Mouse (Mus musculus): ENCODE measurements around the gene Pik3r2.

Gene Pik3r2

DNA sequence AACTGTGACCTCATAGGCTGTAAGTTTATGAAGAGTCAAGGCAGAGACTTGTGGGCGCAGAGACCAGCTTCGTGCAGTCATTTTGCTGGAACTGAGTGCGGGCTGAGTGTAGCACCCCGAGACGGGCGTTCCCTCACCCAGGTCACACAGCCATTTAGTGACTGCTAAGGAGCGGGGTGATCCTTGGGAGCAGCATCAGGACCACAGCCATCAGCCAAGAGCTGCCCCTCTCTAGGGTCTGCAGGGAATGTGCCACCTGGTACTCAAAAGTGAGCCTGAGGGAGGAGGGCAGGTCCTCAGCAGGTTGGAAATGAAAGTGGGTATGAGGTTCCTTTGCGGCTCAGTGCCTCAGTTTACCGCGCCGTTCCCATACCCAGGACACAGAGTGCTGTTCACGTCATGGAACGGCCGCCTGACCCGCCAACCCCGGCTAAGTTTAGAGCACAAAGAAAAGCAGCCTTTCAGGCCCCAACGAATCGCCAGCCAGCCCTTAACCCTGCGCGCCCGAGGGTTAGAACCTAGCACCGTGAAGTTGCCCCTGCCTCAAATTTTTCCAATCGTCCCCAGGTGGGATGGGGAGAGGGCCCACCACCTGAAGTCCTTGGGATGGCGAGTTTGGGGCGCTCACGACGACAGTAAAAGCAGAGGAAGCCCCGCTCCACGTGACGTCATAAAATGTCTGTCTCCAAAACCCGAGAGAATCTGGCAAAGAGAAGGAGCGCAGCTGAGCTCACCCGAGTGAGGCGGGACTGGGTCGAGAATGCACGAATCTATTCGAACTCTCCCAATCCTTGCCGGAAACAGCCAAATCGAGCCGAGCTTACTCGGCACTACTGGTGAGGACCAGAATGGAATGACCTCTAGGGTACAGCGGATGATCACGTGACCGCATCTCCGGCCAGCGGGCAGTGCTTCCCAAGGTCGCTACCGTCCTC lies 32.6 kb downstream of the Pik3r2 start:
- intact Hi-C loops (cut with DNase I): no loop called here

DNA sequence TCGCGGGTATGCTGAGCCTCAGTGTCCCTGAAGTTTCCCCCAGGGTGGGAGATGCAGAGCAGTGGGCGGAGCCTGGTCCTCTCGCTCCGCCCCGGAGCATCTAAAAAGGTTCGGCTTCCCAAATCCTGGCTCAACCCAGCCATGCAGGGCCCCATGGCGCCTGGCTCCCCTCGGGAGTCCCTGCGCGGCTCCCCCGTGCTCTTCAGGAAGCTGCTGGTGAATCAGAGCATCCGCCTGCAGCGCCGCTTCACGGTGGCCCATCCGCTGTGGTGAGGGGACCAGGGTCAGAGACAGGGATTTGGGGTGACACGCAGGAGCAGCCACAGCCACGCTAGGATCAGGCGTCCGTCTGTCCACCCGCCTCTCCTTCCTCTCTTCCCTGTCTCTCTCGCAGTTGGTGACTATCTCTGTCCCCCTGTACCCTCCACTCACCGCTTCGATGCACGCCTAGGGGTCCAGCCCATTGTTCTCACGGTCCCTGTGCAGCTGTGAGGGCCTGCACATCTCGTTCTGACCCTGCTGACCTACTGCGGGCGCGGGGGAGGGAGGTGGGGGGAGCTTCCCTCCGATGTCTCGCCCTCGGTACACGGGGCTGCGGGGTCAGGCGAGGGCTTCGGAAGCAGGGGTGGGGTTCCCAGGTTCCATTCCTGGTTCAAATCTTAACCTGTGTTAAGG lies 33.4 kb downstream of the Pik3r2 start:
- intact Hi-C loops (cut with DNase I): no loop called here

DNA sequence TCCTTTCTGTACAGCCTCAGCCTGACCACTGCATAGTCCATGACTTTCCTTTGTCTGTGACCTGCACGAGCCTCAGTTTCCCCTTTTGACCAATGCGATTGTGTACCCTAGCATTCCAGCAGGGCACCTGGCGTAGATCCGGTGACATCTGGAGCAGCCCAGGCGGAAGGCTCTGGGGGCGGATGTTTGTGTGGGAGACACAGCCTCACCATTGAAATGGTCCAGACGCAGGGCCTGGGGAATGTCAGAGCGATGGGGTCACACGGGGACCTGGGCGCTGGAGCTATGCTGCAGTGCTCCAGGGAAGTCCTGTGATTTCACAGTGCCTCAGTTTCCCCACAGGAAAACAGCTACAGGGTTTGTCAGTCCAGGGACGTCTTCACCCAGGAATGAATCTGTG lies 34.3 kb downstream of the Pik3r2 start:
- intact Hi-C loops (cut with DNase I): no loop called here

DNA sequence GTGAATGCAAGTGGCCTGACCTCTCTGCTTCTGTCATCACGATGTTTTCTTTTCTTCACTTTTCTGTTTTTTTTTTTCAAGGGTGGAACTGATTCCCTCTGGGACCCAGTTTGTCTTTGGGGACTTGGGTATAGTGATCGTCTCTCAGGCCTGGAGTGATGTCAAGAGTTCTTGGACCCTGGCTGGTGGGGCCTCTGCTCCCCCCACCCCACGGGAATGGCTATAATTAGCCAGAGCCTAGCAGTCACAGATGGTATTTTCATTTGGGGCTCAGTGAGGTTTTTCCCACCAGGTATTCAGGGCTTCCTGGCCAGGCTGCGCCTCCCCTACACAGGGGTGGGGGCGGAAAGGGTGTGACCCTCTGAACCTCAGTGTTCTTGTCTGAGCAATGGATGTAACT lies 34.9 kb downstream of the Pik3r2 start:
- intact Hi-C loops (cut with DNase I): no loop called here

DNA sequence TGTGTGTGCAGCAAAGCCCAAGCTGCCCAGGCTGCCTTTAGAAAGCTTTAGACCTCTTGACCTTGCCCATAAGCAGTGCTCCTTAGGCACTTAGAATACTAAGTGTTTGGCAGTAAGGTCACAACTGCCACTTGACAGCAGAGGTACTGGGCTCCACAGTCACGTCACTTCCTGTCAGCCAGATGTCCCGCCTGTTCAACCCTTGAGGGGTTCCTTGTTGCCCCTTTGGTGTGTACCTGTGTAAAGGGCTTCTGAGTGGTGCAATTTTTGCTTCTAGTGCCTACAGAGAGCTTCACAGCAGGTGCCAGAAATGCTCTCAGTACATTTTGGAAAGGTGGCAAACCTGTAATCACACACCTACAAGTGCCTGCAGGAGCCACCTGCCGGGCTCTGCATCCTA lies 38.3 kb downstream of the Pik3r2 start:
- intact Hi-C loops (cut with DNase I): no loop called here

DNA sequence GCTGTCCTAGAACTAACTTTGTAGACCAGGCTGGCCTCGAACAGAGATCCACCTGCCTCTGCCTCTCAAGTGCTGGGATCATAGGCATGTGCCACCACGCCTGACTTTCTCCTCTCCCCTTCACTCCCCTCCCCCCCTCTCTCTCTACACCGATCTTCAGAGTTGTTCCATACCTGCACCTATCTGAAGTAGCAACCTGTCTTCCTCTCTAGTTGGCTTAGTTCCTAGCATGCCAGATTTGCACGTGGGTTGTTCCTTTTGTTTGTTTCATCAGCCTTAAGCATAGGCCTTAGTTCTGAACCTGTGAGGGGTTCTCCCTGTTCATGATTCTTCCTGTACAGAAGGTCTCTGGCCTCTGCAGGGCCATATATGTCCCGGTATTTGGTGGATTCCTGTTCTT lies 38.8 kb downstream of the Pik3r2 start:
- intact Hi-C loops (cut with DNase I): no loop called here

DNA sequence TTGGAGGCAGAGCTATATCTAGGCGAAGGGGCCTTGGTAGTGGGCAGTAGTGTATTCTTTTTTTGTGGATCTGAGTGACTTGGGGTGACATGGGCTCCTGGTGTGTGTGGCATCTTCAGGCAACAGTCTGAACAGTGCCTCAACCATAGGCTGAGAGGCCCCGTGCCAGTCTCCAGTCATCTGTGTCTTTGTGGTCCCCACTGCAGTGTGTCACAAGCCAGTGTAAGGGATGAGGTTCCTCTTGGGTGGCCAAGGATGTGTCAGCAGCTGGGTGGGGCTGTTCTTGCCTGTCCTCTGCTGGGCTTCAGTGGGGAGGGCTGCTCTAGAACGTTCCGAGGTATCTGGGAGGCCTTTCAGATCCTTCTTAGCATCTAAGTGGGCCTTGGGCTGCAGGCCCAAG lies 45.6 kb downstream of the Pik3r2 start:
- intact Hi-C loops (cut with DNase I): no loop called here

DNA sequence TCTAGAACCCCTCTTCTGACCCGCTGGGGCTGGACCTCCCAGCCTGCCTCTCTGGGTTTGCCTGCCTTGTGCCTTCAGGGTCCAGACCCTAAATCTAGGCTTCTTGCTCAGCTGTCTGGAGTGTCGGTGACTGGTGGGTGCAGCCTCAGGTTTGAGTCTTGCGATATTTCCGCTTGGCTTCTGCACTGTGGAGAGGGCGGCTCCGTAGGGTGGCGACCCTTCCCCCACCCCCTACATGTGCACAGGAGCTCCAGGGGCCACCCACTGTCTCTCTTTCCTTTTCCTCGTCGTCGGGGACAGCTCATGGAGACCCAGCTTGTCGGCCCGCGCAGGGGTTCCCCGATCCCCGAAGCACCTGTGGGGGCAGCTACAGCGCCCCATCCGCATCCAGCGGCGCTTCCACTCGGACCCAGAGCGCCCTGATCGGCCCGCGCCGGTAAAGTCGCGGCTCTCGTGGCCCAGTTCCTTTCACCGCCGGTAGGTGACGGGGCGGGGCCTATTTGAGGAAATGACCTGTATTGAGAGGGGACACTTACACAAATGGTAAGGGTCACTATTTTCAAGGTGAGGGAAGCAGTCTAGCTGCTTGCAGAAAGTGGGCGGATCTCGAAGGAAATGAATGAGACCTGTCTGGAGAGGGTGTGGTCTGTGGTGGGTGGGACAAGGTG lies 46.6 kb downstream of the Pik3r2 start:
- intact Hi-C loops (cut with DNase I): no loop called here

DNA sequence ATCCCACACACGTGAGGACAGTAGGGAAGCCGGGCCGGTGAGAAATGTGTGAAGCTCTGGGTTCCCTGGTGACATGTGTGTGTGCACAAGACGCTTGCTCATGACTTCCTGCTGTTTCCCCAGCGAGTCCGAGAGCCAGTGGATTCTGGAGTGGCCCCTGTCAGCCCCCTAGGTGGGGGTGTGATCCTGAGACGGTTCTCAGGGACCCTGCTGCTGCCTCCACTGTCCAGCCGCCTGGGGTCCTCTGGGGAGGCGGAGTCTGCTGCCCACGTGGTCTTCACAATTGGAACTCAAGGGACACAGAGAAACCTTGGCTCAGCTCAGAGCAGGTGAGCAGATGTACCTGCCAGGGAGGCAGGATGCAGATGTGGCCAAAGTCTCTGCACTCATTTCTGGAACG lies 49.8 kb downstream of the Pik3r2 start:
- intact Hi-C loops (cut with DNase I): no loop called here

DNA sequence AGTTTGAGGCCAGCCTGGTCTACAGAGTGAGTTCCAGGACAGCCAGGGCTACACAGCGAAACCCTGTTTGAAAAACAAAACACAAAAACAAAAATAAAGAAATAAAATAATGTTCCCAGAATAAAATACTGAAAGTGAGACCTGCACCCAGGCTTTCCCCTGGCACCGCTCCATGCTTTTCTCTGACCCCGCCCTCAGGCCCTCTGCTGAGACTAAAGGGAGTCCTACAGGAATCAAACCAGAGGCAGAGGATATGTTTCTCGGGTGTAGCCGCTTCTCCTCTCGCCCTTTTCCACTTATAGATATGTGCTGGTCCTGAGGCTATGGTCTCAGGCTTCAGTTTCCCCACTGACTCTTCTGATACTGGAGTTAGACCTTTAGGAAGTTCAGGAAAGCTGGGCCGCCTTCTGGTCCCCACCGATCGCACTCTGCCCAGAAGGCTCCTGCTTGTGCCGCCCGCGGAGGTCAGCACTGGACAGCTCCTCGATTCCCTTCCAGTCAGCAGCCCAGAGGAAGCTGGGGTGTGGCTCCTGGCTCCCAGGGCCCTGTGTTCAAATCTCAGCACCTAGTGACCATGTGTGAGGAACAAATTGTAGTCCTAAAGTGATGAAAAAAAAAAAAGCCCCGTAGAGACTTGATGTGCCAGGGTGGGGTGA lies 50.6 kb downstream of the Pik3r2 start:
- intact Hi-C loops (cut with DNase I): no loop called here

DNA sequence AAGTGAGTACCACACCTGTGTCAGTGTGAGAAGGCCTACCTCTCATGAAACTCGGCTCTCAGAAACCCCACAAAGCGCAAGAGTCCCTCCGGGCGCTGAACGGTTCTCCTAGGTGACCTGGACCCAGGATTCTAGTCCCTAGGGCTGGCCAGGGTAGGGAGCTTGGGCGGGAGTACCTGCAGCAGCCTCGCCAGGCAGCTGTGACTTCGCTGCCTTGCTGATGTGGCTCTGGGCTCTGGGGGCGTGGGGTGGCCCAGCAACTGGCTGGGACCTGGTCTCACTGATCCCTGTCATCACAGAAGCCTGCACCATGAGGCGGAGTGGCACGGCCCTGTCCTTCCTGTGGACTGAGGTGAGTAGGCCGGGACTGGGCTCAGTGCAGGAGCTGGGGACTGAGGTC lies 52.3 kb downstream of the Pik3r2 start:
- intact Hi-C loops (cut with DNase I): loop anchor here (5.0 kb wide), 1 partner anchor 118 kb away; no protein-coding TSS in a partner anchor

DNA sequence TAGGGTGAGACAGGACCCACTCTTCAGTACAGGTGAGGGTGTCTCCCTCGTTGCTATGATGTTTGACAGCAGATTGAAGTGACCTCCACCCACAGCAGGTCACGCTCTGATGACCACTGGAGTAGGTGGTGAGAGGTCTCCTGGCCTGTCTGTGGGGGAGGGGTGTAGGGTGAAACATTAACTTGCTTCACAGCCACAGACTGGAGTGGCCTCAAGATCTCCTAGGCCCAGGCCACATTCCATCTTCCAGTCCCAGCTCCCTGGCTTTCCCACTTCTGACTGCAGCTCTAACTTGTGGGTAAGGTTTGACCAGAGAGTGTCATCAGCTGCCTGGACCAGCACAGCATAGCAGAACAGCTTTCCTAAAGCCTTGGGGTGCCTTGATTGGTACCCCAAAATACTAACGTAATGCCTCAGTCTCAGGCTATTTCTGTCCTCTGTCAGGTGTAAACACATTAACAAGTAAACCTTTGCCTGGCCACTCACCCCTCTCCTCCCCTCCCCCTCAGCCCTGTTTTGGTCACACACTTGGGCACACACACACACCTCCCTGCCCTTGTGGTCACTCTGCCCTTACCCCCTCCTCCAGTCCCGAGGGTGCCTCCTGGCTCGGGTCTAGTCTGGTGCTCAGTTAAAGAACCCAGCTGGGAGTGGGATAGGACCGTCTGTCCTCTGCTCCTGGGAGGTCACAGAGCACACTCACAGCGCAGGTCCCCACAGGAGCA lies 52.9 kb downstream of the Pik3r2 start, which contains the start of gene Pde4c:
TSS of gene Pde4c (plus strand) at position 235 of the 725 bp plus-strand sequence.
- intact Hi-C loops (cut with DNase I): loop anchor here (5.0 kb wide), 1 partner anchor 119 kb away; no protein-coding TSS in a partner anchor

DNA sequence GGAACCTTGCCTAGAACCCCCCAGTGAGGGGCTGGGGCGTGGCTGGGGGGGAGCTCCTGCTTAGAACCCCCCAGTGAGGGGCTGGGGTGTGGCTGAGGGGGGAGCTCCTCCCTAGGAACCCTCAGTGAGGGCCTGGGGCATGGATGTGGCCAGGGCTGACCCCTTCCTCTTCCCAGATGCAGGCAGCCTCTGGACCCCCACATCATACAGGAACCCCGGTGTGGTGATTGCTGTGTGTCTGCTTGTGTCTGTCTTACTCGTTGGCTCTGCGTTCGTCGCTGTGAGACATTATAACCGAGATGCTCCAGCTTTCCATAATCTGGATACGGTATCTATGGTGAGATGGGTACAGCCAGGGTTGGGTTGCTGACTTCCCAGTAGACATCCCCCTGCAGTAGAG lies 54.9 kb downstream of the Pik3r2 start:
- intact Hi-C loops (cut with DNase I): loop anchor here (2.0 to 5.0 kb wide), 2 partner anchors 31 to 121 kb away; no protein-coding TSS in a partner anchor

DNA sequence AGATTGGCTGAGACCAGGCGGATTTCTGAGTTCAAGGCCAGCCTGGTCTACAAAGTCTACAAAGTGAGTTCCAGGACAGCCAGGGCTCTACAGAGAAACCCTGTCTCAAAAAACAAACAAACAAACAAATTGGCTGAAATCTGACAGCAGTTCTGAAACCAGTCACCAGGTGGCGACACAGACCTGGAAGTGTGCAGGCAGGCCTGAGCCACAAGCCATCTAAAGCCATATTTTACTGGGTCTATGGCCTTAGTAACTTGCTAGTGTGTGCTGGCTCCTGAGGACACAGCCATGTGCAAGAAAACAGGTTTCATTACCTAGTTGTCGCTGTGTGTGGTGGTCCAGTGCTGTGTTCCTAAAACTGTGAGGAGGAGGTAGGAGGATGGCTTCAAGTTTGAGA lies 55.8 kb downstream of the Pik3r2 start:
- intact Hi-C loops (cut with DNase I): loop anchor here (2.0 to 5.0 kb wide), 2 partner anchors 32 to 122 kb away; no protein-coding TSS in a partner anchor

DNA sequence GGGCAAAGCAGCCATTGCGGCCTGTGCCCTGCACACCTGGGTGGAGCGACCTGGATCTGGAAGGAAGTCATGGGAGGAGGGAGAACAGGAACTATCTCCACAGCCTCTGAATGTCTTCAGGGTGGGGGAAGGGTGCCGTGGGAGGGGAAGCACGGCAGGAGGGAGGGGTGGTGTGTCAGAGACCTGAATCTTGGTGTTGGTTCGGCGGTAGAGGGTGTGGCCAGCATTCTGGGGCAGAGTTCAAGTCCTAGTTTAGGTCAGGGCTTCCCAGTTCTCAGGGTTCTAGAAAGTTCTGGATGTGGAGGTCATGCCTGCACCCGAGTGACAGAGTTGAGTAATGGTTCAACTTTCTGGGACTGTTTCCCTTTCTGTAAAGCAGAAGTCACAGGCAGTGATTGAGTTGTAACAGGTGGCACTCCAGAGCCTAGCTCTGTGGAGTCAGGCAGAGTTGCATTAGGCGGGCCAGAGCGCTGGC lies 56.7 kb downstream of the Pik3r2 start:
- intact Hi-C loops (cut with DNase I): loop anchor here (2.0 to 5.0 kb wide), 2 partner anchors 33 to 122 kb away; no protein-coding TSS in a partner anchor

DNA sequence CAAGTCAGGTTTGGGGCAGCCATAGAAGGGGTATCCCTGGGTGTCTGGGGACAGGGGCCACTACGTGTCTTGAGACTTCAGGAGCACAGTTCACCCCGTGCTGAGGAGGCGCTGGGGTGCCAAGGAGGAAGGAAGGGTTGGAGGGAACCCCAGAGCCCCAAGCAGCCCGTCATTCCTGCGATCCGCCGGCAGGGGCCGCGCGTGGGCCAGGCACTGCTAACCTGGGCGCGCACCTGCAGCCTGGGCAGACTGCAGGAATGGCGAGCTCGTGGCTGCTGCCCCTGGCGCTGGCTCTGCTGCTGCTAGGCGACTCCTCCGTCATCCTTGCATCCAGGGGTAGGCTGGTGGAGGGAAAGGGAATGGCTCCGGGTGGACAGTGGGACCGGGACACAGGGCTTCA lies 58.2 kb downstream of the Pik3r2 start, which contains the start of gene Gm3336:
TSS of gene Gm3336 (plus strand) at position 247 of the 400 bp plus-strand sequence.
- intact Hi-C loops (cut with DNase I): no loop called here
